Mouse (Mus musculus) lung, embryonic 15.5 days (tissue): ENCODE measurements around the gene Casp7. TPM values are rescaled to one million over a fixed set of nuclear protein-coding genes. Genes with fewer than 3 reads are reported as not detected.

Experiments used
- ATAC-seq: fragments of 200-750 bp; cut with Nextera tagmentation; 2 replicates; pipeline ENCODE4 v1.8.0; 2017; ENCODE audit warnings: moderate number of reproducible peaks, borderline replicate concordance; ENCODE audit not compliant: low FRiP score, low TSS enrichment; ENCODE audit errors: extremely low read depth
- H3K27ac ChIP-seq: fragments of 300-500 bp; sonication (generic); 2 replicates; pipeline ENCODE4 v1.5.1; 2015; ENCODE audit warnings: moderate library complexity, mild to moderate bottlenecking, inconsistent platforms
- H3K27me3 ChIP-seq: fragments of 300-500 bp; sonication (generic); 2 replicates; pipeline ENCODE4 v1.6.1; 2015; ENCODE audit warnings: inconsistent platforms
- H3K36me3 ChIP-seq: fragments of 300-500 bp; sonication (generic); 2 replicates; pipeline ENCODE4 v1.6.1; 2015; ENCODE audit warnings: inconsistent platforms
- H3K4me1 ChIP-seq: fragments of 300-500 bp; sonication (generic); 2 replicates; pipeline ENCODE4 v1.6.1; 2015; ENCODE audit warnings: inconsistent platforms
- H3K4me2 ChIP-seq: fragments of 300-500 bp; sonication (generic); 2 replicates; pipeline ENCODE4 v1.6.1; 2015; ENCODE audit warnings: inconsistent platforms, mild to moderate bottlenecking, moderate library complexity
- H3K4me3 ChIP-seq: fragments of 300-500 bp; sonication (generic); 2 replicates; pipeline ENCODE4 v1.5.1; 2015; ENCODE audit warnings: mild to moderate bottlenecking, inconsistent platforms
- H3K9ac ChIP-seq: fragments of 300-500 bp; sonication (generic); 2 replicates; pipeline ENCODE4 v1.6.1; 2015; ENCODE audit warnings: inconsistent platforms
- H3K9me3 ChIP-seq: fragments of 300-500 bp; sonication (generic); 2 replicates; pipeline ENCODE4 v1.6.1; 2016; ENCODE audit warnings: inconsistent platforms
- WGBS: fragments of 180-500 bp; shearing (Covaris S2); methylation state at CpG from one replicate; pipeline ENCODE4 v1.1.7; 2015; 5-methylcytosine and 5-hydroxymethylcytosine counted together
- polyA plus RNA-seq: library from polyadenylated mRNA; unstranded; fragments of >200 nt; fragmentation: Nextera tagmentation; extraction: Ambion mirVana; gene quantifications from 2 replicates; pipeline ENCODE4 v1.2.1, GENCODE M21; 2015

The Casp7 gene
- polyA plus RNA-seq, 1 experiment from 2014 or later, result 34.8 TPM

- no peak for ATAC-seq
- peak overlapping the region; percentile 29; the same call in 1 of the 2 replicates for H3K4me2 ChIP-seq
Observed at GRCm38 (mm10) chr19:56484630-56485375, 87.9 kb downstream of the Casp7 start.

DNA sequence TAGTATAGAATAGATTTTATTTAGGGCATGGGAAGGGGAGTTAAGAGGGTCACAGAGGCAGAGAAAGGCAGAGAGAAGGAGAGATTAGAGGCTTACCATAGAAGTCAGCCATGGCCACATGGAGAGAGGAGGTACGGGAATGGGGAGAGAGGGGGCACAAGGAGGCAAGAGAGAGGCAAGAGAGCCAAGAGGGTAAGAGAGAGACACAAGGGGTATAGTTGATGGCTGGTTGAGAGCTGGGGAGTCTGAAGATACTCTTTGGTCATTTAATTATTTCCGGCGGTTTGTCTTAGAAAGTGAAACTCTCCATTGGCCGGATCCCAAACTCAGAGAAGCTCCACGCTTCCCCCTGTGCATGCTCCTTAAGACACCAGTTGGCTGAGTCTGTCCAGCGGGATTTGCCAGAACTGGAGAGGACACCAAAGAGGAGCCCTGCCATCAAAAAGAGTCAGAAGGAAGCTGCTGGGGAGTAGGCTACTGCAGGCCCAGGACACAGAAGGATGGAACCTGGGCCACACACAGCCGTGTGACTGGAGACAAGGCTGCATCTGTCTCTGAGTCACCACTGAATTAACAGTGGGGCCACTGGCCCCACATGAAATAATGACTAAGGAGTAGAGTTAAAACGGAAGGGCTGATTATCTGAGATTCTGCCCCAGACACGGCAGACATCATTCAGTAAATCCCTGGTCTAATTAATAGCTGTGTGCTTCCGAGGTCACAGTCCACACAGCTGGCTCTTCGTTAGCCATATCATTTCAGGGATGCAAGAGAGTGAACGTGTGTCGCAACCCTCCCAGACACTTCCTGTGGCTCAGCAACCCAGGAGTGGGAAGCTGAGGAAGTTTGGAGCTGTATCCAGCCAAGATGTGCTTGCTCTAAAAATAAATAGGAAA is 88.7 kb downstream of the Casp7 start:
- Histone ChIP-seq H3K27ac (peak overlapping the region; percentile 78), H3K4me1 (peaks cover 30% of the 10 kb centered on the region), H3K4me2 (peak overlapping the region; percentile 29), H3K27me3 (no peaks in the 10 kb centered on the region), H3K4me3 (no peak overlapping the region), H3K9ac (no peak overlapping the region), H3K36me3 (no peaks in the 10 kb centered on the region), H3K9me3 (no peaks in the 10 kb centered on the region)
- ATAC-seq, result peak; percentile 81
- 41% methylated on average over 13 of the region's 13 CpGs for WGBS

More at GRCm38 (mm10) chr19:56484630-56485375, 87.9 kb downstream of the Casp7 start:
- peaks cover 30% of the 10 kb centered on the region for H3K4me1 ChIP-seq
- H3K36me3 ChIP-seq, result no peaks in the 10 kb centered on the region
- no peaks in the 10 kb centered on the region for H3K9me3 ChIP-seq
- peak overlapping the region; percentile 78 for H3K27ac ChIP-seq
- no peaks in the 10 kb centered on the region for H3K27me3 ChIP-seq
- no peak overlapping the region for H3K9ac ChIP-seq
- H3K4me3 ChIP-seq, result no peak overlapping the region
- WGBS, result 72% methylated on average over 13 of the region's 13 CpGs

GRCm38 (mm10) chr19:56486926-56487325 is 90.0 kb downstream of the Casp7 start:
- no peak overlapping the region for H3K4me2 ChIP-seq
- H3K9ac ChIP-seq, result no peak overlapping the region
- H3K36me3 ChIP-seq, result no peaks in the 10 kb centered on the region
- H3K27ac ChIP-seq, result peak overlapping the region; percentile 78; the same call in 1 of the 2 replicates
- no peak overlapping the region for H3K4me3 ChIP-seq
- H3K9me3 ChIP-seq, result no peaks in the 10 kb centered on the region
- no peaks in the 10 kb centered on the region for H3K27me3 ChIP-seq
- peaks cover 30% of the 10 kb centered on the region for H3K4me1 ChIP-seq
- no peak for ATAC-seq
- WGBS, result 56% methylated on average over 7 of the region's 7 CpGs

- no peaks in the 10 kb centered on the region for H3K36me3 ChIP-seq
- no peak overlapping the region for H3K4me2 ChIP-seq
- WGBS, result 93% methylated on average over 2 of the region's 2 CpGs
- peaks cover 30% of the 10 kb centered on the region for H3K4me1 ChIP-seq
- H3K27ac ChIP-seq, result no peak overlapping the region
- H3K4me3 ChIP-seq, result no peak overlapping the region
- H3K9ac ChIP-seq, result no peak overlapping the region
- no peaks in the 10 kb centered on the region for H3K27me3 ChIP-seq
- no peaks in the 10 kb centered on the region for H3K9me3 ChIP-seq
- ATAC-seq, result no peak
Observed at GRCm38 (mm10) chr19:56487339-56487738, 90.4 kb downstream of the Casp7 start.

DNA sequence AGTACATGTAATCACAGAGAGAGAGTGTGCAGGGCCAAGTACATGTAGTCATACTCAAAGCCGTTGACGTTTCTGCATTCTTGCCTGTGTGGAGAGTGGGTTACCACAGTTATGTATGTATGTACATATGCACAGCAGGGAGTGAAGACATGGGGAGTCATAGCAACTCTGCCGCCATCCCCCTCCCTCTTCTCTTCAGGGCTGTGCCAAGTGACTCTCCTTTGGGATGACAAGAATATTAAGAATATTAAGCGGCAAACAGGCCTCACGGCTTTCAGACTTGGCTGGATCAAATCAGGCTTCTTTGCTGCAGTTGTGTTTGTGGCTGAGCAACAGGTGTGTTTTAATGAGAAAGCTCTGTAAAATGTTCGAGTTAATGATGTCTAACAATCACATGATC is 92.7 kb downstream of the Casp7 start:
- no peaks in the 10 kb centered on the region for H3K9me3 ChIP-seq
- no peaks in the 10 kb centered on the region for H3K27me3 ChIP-seq
- H3K4me3 ChIP-seq, result no peak overlapping the region
- H3K4me1 ChIP-seq, result peaks cover 27% of the 10 kb centered on the region
- 70% methylated on average over 6 of the region's 6 CpGs for WGBS
- H3K27ac ChIP-seq, result no peak overlapping the region
- no peak overlapping the region for H3K9ac ChIP-seq
- H3K36me3 ChIP-seq, result no peaks in the 10 kb centered on the region
- H3K4me2 ChIP-seq, result no peak overlapping the region
- no peak for ATAC-seq

Other genes with a start within 250 kb of the Casp7 start
- gene Habp2, start 110.0 kb upstream of the Casp7 start, polyA plus RNA-seq, result 3.6 and 3.8 TPM in 2 replicates
- 0.86 and 1.0 TPM in 2 replicates for gene Nrap, start 7.1 kb upstream of the Casp7 start, polyA plus RNA-seq
- gene Plekhs1, start 64.5 kb downstream of the Casp7 start, polyA plus RNA-seq, result 0.31 and 0.60 TPM in 2 replicates
- gene Dclre1a, start 151.1 kb downstream of the Casp7 start, polyA plus RNA-seq, result 19.9 and 21.1 TPM in 2 replicates
- 19.1 and 19.4 TPM in 2 replicates for gene Nhlrc2, start 151.1 kb downstream of the Casp7 start, polyA plus RNA-seq